Mouse (Mus musculus) megakaryocyte, embryonic 14.5 days (primary cell): ENCODE results near the gene Rtraf.

ENCODE experiments used
- FLI1 ChIP-seq: IDR thresholded peaks from 2 replicates; pipeline ENCODE4 v1.6.1; 2012; ENCODE audit warnings: low read length, inconsistent platforms, mixed read lengths
- GATA1 ChIP-seq: IDR thresholded peaks from 3 replicates; pipeline ENCODE4 v1.6.1; 2012; ENCODE audit warnings: mixed read lengths, low read length, inconsistent platforms, borderline replicate concordance

GRCm38 (mm10) chr14:19777945-19778344, 45.7 kb downstream of the Rtraf start:
- TF ChIP-seq FLI1 (no peak), GATA1 (no peak)
